Mouse (Mus musculus): ENCODE results near the gene Xpr1. TPM values are rescaled to one million over a fixed set of nuclear protein-coding genes. Genes with fewer than 3 reads are reported as not detected.

The Xpr1 gene
- total and polyA plus RNA-seq, 2 experiments from 2014 or later = 5.0 to 35.8 TPM

DNA sequence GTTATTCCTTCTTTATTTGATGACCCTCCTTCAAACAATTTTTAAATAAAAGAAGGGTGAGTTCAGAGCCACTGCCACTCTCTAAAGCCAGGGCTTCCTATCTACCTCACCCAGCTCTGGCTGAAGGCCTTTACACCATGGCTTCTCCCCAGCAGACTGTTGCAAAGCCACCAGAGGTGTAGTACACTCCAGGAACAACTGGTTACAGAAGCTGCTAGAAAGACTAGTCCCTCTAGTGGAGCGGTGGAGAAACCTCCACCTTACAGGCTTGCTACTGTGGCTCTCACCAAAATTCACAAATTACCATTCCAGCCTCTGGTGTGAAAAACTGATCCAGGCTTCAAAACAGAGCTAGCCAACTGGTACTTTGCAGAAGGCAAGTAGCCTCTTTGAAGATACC is 37.9 kb downstream of the Xpr1 start:
- H3K27ac ChIP-seq (ENCODE audit: low read depth) = no peak overlapping the region
- no peak overlapping the region for H3K4me2 ChIP-seq (ENCODE audit: low read depth, low read length)
- no peak overlapping the region for H3K9ac ChIP-seq (replicated peaks; ENCODE audit: low read depth, low read length)
- no peaks in the 10 kb centered on the region for H3K4me1 ChIP-seq (ENCODE audit: control insufficient read depth, insufficient read depth)
- no peak for ATAC-seq (ENCODE audit: insufficient read depth, low read depth)
- 95% methylated on average over 1 of the region's 1 CpGs for WGBS
- H3K27me3 ChIP-seq (ENCODE audit: control insufficient read depth, insufficient read depth, low read length) = no peaks in the 10 kb centered on the region
- DNase-seq (ENCODE audit: low spot score) = no peak
- H3K4me3 ChIP-seq (ENCODE audit: low read depth, low read length) = no peak overlapping the region
- peaks cover 7% of the 10 kb centered on the region; the same call in 1 of the 2 replicates for H3K36me3 ChIP-seq (replicated peaks; ENCODE audit: control insufficient read depth, insufficient read depth, low read length)
- H3K9me3 ChIP-seq (replicated peaks; ENCODE audit: control insufficient read depth, low read length) = no peaks in the 10 kb centered on the region
- TF ChIP-seq EP300 (IDR thresholded peaks at IDR 0.05; ENCODE audit: low read depth) = no peak
- no peak for TF ChIP-seq CTCF (IDR thresholded peaks at IDR 0.05; ENCODE audit: low read depth)

DNA sequence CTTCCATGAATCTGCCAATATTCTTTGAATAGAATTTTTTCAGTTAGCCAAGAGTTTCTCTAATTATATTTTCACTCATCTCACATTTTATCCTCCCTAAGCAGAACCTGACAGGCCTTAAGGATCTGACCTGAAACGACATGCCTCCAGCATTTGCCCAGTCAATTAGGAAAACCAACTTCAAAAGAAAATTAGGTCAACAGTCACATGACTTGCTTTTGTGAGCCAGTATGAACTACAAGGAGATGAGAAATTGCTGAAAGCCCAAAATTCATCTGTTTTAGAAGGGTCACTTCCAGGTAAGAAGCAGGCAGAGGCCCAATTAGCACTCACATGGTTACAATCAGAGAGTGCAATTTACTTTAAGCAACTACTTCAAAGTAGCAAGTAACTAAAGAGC is 44.4 kb downstream of the Xpr1 start:
- TF ChIP-seq CTCF (IDR thresholded peaks at IDR 0.05; ENCODE audit: low read depth) (no peak), EP300 (IDR thresholded peaks at IDR 0.05; ENCODE audit: low read depth) (no peak)
- no peak for ATAC-seq (ENCODE audit: insufficient read depth, low read depth)
- no peak for DNase-seq (ENCODE audit: low spot score)
- no peaks in the 10 kb centered on the region for H3K9me3 ChIP-seq (replicated peaks; ENCODE audit: control insufficient read depth, low read length)
- H3K36me3 ChIP-seq (replicated peaks; ENCODE audit: control insufficient read depth, insufficient read depth, low read length) = no peaks in the 10 kb centered on the region
- H3K4me1 ChIP-seq (ENCODE audit: control insufficient read depth, insufficient read depth) = 0 out of 2 replicates have a peak, but pooled peaks cover 4% of the 10 kb centered on the region
- 83% methylated on average over 1 of the region's 1 CpGs for WGBS
- H3K4me3 ChIP-seq (ENCODE audit: low read depth, low read length) = no peak overlapping the region
- H3K27ac ChIP-seq (ENCODE audit: low read depth) = no peak overlapping the region
- H3K9ac ChIP-seq (replicated peaks; ENCODE audit: low read depth, low read length) = no peak overlapping the region
- no peak overlapping the region for H3K4me2 ChIP-seq (ENCODE audit: low read depth, low read length)
- H3K27me3 ChIP-seq (ENCODE audit: control insufficient read depth, insufficient read depth, low read length) = no peaks in the 10 kb centered on the region

DNA sequence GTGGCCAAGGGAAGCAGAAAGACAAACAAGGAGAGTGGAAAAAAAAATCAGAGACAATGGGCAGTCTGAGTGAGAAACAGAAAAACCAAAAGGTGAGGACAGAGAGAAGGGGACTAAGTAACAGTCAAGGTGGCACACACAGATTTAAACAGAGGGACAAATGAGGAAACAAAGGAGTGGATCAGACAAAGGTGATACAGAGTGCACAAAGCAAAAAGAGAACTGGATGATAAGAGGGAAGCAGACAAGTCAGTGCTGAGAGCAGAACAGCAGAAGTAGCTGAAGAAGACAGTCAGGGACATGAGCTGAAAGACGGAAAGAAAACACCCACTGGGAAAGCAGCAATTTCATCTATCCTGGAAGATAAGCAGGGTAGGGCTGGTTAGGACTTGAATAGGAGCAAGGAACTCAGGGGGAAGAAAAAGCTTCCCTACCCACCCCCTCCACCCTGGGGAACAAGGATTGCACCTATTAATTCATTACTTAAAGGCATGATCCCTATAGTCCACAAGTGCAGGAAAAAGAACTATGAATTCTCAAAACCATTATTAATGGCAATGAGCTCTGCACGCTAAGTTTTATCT is 47.0 kb downstream of the Xpr1 start:
- Histone ChIP-seq H3K4me2 (ENCODE audit: low read depth, low read length) (no peak overlapping the region), H3K4me3 (ENCODE audit: low read depth, low read length) (no peak overlapping the region), H3K36me3 (replicated peaks; ENCODE audit: control insufficient read depth, insufficient read depth, low read length) (no peaks in the 10 kb centered on the region), H3K4me1 (ENCODE audit: control insufficient read depth, insufficient read depth) (0 out of 2 replicates have a peak, but pooled peaks cover 4% of the 10 kb centered on the region), H3K9me3 (replicated peaks; ENCODE audit: control insufficient read depth, low read length) (no peaks in the 10 kb centered on the region), H3K27ac (ENCODE audit: low read depth) (no peak overlapping the region), H3K27me3 (ENCODE audit: control insufficient read depth, insufficient read depth, low read length) (no peaks in the 10 kb centered on the region), H3K9ac (replicated peaks; ENCODE audit: low read depth, low read length) (no peak overlapping the region)
- no peak for TF ChIP-seq EP300 (IDR thresholded peaks at IDR 0.05; ENCODE audit: low read depth)
- ATAC-seq (ENCODE audit: insufficient read depth, low read depth) (no peak), DNase-seq (ENCODE audit: low spot score) (no peak)
- 53% methylated on average over 2 of the region's 2 CpGs for WGBS

DNA sequence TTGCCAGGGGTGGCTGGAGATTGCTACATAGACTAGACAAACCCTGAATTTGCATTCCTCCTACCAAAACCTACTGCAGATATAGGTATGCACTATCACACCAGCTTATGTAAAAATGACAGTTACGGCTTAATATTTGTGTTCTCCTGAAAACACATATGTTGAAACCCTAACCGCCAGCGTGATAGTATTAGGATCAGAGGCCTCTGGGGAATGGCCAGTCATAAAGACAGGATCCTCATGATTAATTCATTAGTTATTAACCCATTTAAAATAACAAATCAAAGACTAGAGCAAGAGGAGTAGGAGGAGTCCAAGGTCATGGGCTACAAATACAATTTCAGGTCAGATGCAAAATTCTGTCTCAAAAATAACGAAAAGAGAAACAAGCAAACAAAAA is 50.8 kb downstream of the Xpr1 start:
- no peak overlapping the region for H3K27ac ChIP-seq (ENCODE audit: low read depth)
- ATAC-seq (ENCODE audit: insufficient read depth, low read depth) (no peak), DNase-seq (ENCODE audit: low spot score) (no peak)
- H3K27me3 ChIP-seq (ENCODE audit: control insufficient read depth, insufficient read depth, low read length) = no peaks in the 10 kb centered on the region
- 90% methylated on average over 4 of the region's 4 CpGs for WGBS
- no peak overlapping the region for H3K9ac ChIP-seq (replicated peaks; ENCODE audit: low read depth, low read length)
- 0 out of 2 replicates have a peak, but pooled peaks cover 4% of the 10 kb centered on the region for H3K4me1 ChIP-seq (ENCODE audit: control insufficient read depth, insufficient read depth)
- no peak overlapping the region for H3K4me3 ChIP-seq (ENCODE audit: low read depth, low read length)
- no peaks in the 10 kb centered on the region for H3K36me3 ChIP-seq (replicated peaks; ENCODE audit: control insufficient read depth, insufficient read depth, low read length)
- H3K9me3 ChIP-seq (replicated peaks; ENCODE audit: control insufficient read depth, low read length) = no peaks in the 10 kb centered on the region
- TF ChIP-seq EP300 (IDR thresholded peaks at IDR 0.05; ENCODE audit: low read depth) (no peak), CTCF (IDR thresholded peaks at IDR 0.05; ENCODE audit: low read depth) (no peak)
- no peak overlapping the region for H3K4me2 ChIP-seq (ENCODE audit: low read depth, low read length)

DNA sequence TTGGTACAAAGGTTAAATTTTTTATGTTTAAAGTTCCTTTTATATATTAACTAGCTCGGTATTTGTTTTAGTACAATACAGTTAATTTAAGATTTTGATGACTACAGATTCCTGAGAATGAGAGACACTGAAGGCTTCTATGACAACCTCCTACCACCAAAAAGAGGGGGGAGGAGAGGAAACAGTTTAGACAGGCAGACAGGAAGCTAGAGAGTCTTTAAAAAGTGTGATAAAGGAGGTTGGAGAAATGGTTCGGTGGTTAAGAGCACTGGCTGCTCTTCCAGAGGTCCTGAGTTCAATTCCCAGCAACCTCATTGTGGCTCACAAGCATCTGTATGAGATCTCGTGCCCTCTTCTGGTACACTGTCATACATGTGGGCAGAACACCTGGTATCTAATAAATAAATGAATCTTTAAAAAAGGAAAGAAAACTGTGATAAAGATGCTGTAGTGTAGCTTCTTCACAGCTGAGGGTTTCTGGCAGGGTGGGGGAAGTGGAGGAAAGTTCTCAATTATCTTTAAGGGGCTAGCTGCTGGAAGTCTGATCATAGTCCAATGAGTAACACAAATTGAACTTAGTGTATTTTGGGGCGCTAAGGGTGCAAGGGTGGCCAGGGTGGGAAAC is 55.6 kb downstream of the Xpr1 start:
- no peak overlapping the region for H3K27ac ChIP-seq (ENCODE audit: low read depth)
- H3K4me2 ChIP-seq (ENCODE audit: low read depth, low read length) = no peak overlapping the region
- H3K36me3 ChIP-seq (replicated peaks; ENCODE audit: control insufficient read depth, insufficient read depth, low read length) = no peaks in the 10 kb centered on the region
- DNase-seq (ENCODE audit: low spot score) (no peak), ATAC-seq (ENCODE audit: insufficient read depth, low read depth) (no peak)
- no peaks in the 10 kb centered on the region for H3K27me3 ChIP-seq (ENCODE audit: control insufficient read depth, insufficient read depth, low read length)
- TF ChIP-seq EP300 (IDR thresholded peaks at IDR 0.05; ENCODE audit: low read depth) (no peak), CTCF (IDR thresholded peaks at IDR 0.05; ENCODE audit: low read depth) (no peak)
- H3K9ac ChIP-seq (replicated peaks; ENCODE audit: low read depth, low read length) = no peak overlapping the region
- no peaks in the 10 kb centered on the region for H3K9me3 ChIP-seq (replicated peaks; ENCODE audit: control insufficient read depth, low read length)
- WGBS = 76% methylated on average over 4 of the region's 4 CpGs
- H3K4me3 ChIP-seq (ENCODE audit: low read depth, low read length) = no peak overlapping the region
- H3K4me1 ChIP-seq (ENCODE audit: control insufficient read depth, insufficient read depth) = no peaks in the 10 kb centered on the region

DNA sequence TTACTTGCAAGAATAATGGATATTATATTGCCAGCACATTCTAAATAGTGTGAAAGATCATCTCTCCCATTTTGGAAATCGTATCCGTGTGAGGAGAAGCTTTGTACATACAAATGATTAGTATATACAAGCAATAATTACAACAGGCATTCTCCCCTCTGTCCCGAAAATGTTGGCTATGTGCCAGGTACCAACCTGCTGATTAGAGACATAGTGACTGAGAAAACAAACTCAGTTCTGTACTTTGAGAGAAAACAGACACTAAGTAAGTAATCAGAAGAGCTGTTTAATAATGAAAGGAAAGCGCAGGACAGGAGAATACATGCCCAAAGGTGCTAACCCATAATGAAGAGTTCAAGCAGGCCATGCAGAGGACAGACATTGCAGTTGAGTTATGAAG is 64.1 kb downstream of the Xpr1 start:
- DNase-seq (ENCODE audit: low spot score) = peak; percentile 23
- no peak for TF ChIP-seq CTCF (IDR thresholded peaks at IDR 0.05; ENCODE audit: low read depth)
- TF ChIP-seq EP300 (IDR thresholded peaks at IDR 0.05; ENCODE audit: low read depth) = no peak

More for the DNA sequence above, 64.1 kb downstream of the Xpr1 start:
- no peak overlapping the region for H3K27ac ChIP-seq (ENCODE audit: low read depth)
- H3K4me2 ChIP-seq (ENCODE audit: low read depth, low read length) = peak overlapping the region; percentile 0; the same call in 1 of the 2 replicates
- H3K27me3 ChIP-seq (ENCODE audit: control insufficient read depth, insufficient read depth, low read length) = no peaks in the 10 kb centered on the region
- 0 out of 2 replicates have a peak, but pooled peaks cover 3% of the 10 kb centered on the region for H3K4me1 ChIP-seq (ENCODE audit: control insufficient read depth, insufficient read depth)
- H3K4me3 ChIP-seq (ENCODE audit: low read depth, low read length) = no peak overlapping the region
- no peaks in the 10 kb centered on the region for H3K36me3 ChIP-seq (replicated peaks; ENCODE audit: control insufficient read depth, insufficient read depth, low read length)
- WGBS = 38% methylated on average over 4 of the region's 4 CpGs
- no peak overlapping the region for H3K9ac ChIP-seq (replicated peaks; ENCODE audit: low read depth, low read length)
- ATAC-seq (ENCODE audit: insufficient read depth, low read depth) = no peak
- no peaks in the 10 kb centered on the region for H3K9me3 ChIP-seq (replicated peaks; ENCODE audit: control insufficient read depth, low read length)

Data from heart, postnatal 0 days (tissue).